Mouse (Mus musculus) testis, postnatal 14 days (tissue): ENCODE data around the gene Clip4.

ENCODE experiments used
- DNase-seq: peaks from one replicate; pipeline ENCODE4 v3.0.0; 2021; ENCODE audit warnings: low spot score

Gene Clip4

GRCm38 (mm10) chr17:71872976-71873375 is 104.7 kb downstream of the Clip4 start:
- peak; percentile 36 for DNase-seq

- peak; percentile 70 for DNase-seq
These were observed 105.8 kb downstream of the Clip4 start for GRCm38 (mm10) chr17:71874077-71874476.

- no peak for DNase-seq
These were observed 106.5 kb downstream of the Clip4 start for GRCm38 (mm10) chr17:71874795-71875194.

GRCm38 (mm10) chr17:71875492-71875891 is 107.2 kb downstream of the Clip4 start:
- DNase-seq: no peak

- no peak for DNase-seq
These were observed 113.1 kb downstream of the Clip4 start for GRCm38 (mm10) chr17:71881369-71881768.

GRCm38 (mm10) chr17:71909107-71909506 is 140.8 kb downstream of the Clip4 start:
- DNase-seq: no peak

- no peak for DNase-seq
These were observed 144.9 kb downstream of the Clip4 start for GRCm38 (mm10) chr17:71913188-71913587.
